Mouse (Mus musculus) bone marrow macrophage, adult 2 months (primary cell): ENCODE results near the gene Tjap1. TPM values are rescaled to one million over a fixed set of nuclear protein-coding genes. Genes with fewer than 3 reads are reported as not detected.

ENCODE experiments used
- H3K27ac ChIP-seq: 2 replicates; pipeline ENCODE4 v1.5.1; 2012; ENCODE audit warnings: low read depth, low read length; ENCODE audit not compliant: insufficient read depth
- H3K4me1 ChIP-seq: 2 replicates; pipeline ENCODE4 v1.6.1; 2012; ENCODE audit warnings: low read length; ENCODE audit not compliant: control insufficient read depth, insufficient read depth
- H3K4me3 ChIP-seq: 2 replicates; pipeline ENCODE4 v1.5.1; 2012; ENCODE audit warnings: mild to moderate bottlenecking, low read length, moderate library complexity; ENCODE audit not compliant: insufficient read depth
- CTCF ChIP-seq: IDR thresholded peaks from 2 replicates; pipeline ENCODE4 v1.5.1; 2012; ENCODE audit warnings: low read depth, mild to moderate bottlenecking, low read length, moderate library complexity
- POLR2A ChIP-seq: IDR thresholded peaks from 2 replicates; pipeline ENCODE4 v1.6.1; 2012; ENCODE audit warnings: mild to moderate bottlenecking, low read depth, low read length, borderline replicate concordance
- polyA plus RNA-seq: library from polyadenylated mRNA; stranded (reverse); fragments of >200 nt; gene quantifications from 2 replicates; pipeline ENCODE4 v1.2.4, GENCODE M21; 2012; ENCODE audit not compliant: missing spikeins, insufficient read depth, insufficient read length

Tjap1 gene
- polyA plus RNA-seq, 1 experiment = 18.1 TPM

DNA sequence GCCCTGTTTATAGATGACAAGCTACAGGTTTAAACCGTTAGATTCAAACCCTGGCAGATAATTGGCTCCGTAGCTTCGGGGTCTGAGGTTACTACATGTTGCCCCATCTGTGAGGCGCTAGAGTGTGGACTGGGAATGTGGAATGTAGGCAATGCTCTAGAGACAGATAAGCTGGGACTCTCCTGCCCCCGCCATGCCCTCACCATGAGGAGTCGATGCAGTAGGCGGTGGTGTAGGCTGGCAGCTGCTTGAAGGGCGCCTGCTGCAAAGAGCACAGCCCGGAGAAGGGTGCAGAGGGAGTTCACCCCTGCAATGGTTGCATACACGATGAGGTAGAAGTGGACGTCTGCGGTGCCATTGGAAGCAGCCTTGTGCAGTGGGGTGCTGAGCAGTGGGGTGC lies 27.0 kb upstream of the Tjap1 start:
- Histone ChIP-seq H3K4me1 (no peaks in the 10 kb centered on the region), H3K4me3 (no peak overlapping the region), H3K27ac (no peak overlapping the region)
- no peak for TF ChIP-seq CTCF
- TF ChIP-seq POLR2A = no peak

DNA sequence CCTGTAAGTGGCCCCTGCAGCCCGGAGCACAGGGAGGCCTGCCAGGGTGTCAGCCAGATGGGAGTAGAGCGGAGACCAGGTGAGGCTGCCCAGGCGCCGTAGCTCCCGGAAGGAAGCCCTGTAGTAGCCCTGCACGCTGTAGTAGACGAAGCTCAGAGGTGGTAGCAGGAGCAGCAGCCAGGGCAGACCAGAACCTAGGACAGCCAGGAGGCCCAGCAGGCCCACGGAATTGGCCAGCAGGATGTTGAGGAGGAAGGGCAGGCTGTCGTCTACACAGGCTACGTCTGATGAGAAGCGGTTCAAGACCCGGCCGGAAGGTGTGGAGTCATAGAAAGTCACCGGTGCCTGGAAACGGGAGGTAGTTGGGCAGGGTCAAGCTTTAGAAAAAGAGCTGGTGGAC lies 24.1 kb upstream of the Tjap1 start:
- Histone ChIP-seq H3K4me3 (no peak overlapping the region), H3K4me1 (no peaks in the 10 kb centered on the region), H3K27ac (no peak overlapping the region)
- no peak for TF ChIP-seq POLR2A
- TF ChIP-seq CTCF = no peak

DNA sequence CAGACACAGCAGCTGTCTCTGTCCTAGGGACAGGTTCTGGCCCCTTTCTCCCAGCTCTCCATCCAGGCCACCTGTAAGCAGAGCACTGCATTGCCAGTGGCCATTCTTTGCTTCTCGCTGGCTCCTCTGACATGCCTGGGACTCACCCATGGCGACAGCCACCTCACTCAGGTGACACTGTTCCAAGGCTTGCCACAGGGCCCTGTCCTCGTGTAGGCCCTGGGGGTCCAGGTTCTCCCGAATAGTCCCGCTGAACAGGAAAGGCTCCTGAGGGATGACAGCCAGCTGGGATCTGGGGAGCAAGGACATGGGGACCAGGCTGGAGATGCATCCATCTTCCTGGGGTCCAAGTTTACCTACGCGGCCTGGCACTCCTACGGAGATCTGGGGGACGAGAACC lies 21.4 kb upstream of the Tjap1 start:
- H3K27ac ChIP-seq = no peak overlapping the region
- H3K4me1 ChIP-seq = no peaks in the 10 kb centered on the region
- H3K4me3 ChIP-seq = no peak overlapping the region
- TF ChIP-seq POLR2A (no peak), CTCF (no peak)

DNA sequence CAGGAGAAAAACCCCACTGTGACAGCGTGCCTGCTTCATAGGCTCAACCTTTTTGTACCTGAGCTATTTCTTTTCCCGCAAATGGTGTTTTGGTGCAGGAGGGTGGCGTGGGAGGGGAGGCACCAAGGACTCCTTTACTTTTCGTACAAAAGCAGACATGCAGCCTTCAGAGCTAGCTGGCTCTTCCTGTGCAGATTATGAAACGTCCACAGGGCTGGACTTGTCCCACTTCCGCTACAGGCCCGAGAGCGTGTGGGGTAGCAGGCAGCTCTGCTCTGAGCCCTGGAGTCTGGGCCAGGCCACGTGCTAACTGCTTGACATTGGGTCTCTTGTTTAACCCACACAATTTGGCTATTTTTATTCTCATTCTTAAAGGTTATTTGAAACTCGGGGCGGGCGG lies 19.1 kb upstream of the Tjap1 start:
- no peak overlapping the region for H3K27ac ChIP-seq
- TF ChIP-seq POLR2A (no peak), CTCF (no peak)

DNA sequence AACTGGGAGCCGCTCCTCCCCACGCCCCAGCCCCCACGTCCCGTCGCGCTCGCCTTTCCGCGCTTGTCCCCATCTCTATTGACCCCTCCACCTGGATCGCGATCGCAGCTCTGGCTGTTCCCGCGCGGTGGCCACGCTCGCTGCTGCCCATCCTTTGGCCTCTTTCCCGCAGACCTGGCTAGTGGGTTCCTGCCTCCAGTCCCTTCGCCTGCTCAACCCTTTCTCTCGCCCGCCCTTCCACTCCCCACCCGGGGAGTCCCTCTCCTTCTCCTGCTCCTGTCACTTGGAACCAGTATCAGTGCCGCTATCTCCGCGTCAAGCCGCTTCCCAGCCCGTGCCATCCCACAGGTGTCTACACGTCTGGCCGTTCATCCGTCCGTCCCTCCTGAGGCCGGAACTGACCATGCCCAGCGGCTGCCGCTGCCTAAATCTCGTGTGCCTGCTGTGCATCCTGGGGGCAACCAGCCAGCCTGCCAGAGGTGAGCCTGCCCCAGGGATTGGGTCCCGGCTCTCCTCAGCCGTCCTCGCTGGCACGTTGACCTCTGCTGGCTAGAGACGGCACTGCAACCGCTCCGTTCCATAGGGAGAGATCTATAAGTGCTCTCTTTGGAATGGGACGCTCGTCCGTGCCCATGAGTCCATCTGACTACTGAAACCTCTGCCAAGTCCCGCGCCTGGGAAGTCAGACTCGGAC lies 15.5 kb upstream of the Tjap1 start:
- H3K4me3 ChIP-seq = peak overlapping the region; percentile 39
- peaks cover 4% of the 10 kb centered on the region for H3K4me1 ChIP-seq
- H3K27ac ChIP-seq = no peak overlapping the region
- TF ChIP-seq CTCF (peak; percentile 55), POLR2A (no peak)

More for the DNA sequence above, 19.1 kb upstream of the Tjap1 start:
- peaks cover 4% of the 10 kb centered on the region for H3K4me1 ChIP-seq
- no peak overlapping the region for H3K4me3 ChIP-seq

DNA sequence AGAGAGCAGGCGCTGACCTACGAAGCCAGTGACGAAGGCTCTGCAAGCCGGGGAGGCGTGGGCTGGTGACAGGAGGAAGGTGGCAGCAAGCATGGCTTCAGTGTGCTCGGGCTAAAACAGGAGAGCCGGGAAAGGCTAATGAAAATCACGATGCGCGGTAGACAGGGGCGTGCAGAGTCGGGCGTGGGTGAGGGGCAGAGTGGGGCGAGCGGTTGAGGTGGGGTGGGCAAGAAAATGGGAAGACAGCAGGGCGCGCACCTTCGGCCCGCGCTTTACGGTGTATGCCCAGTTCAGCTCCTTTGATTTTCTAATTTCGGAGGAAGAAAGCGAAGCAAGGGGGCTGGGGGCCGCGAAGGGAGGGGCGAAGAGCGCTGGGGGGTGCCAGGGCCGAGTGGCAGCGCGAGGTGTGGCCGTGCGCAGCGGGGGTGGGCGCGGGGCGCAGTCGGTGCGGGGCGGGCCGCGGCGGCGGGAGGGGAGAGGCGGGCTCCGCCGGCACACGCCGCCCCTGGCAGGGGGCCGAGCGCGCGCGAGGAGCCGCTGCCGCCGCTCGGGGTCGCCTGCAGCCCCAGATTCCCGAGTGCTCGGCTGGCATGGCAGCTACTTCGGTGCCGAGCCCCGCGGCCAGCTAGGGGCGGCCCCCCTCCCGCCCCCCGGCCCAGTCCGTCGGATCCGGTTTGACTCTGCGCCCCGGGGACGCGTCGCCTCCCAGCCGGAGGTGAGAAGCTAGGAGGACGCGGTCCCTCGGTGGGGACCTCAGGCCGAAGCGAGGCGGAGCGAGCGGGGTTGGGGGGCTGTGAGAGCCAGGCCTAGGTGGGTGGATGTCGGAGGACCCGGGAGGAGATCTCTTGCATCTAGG lies 14.8 kb upstream of the Tjap1 start, which contains the start of gene Dlk2:
TSS of gene Dlk2 (plus strand) at position 58 of the 856 bp plus-strand sequence.
- H3K4me1 ChIP-seq = peaks cover 4% of the 10 kb centered on the region
- no peak within 1 kb of the TSS for H3K27ac ChIP-seq
- TF ChIP-seq POLR2A (no peak), CTCF (no peak)
- H3K4me3 ChIP-seq = peak within 1 kb of the TSS; percentile 39

DNA sequence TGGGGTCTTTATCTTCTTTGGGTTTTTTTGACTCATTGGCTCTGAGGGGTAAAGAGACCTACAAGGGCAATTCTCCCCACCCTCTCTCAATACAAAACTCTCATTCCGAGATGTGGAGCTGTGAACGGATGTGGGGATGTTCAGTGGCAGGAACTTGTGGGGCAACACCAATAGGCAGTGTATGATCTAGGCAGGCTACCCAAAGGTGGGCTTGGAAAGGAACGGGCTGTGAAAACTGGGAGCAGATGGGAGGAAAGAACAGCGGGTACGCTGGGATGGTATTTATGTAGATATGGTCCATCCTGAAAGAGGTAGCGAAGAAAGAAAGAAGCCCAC lies 14.2 kb upstream of the Tjap1 start:
- Histone ChIP-seq H3K4me1 (peaks cover 4% of the 10 kb centered on the region), H3K27ac (no peak overlapping the region), H3K4me3 (peak overlapping the region; percentile 39)
- TF ChIP-seq CTCF (no peak), POLR2A (no peak)

DNA sequence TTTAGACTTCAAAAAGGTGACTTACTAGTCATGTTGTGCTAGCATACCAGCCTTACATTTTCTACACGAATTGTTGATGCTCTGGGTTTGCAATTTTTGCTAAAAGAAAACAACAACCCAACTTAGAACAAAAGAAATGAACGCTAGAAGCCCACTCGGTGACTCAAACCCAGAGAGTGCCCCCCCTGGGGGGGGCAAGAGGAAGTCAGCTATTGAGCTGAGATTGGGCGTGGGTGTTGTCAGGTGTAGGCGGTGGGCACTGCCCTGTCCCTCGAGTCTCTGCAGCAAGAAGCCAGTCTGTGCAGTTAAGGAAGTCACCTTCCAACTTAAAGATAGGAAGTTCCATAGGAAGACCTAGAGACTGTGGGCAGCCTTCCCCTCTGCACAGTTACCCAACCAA lies 13.8 kb upstream of the Tjap1 start:
- no peak overlapping the region for H3K27ac ChIP-seq
- TF ChIP-seq CTCF (no peak), POLR2A (no peak)
- peaks cover 4% of the 10 kb centered on the region for H3K4me1 ChIP-seq
- H3K4me3 ChIP-seq = no peak overlapping the region

DNA sequence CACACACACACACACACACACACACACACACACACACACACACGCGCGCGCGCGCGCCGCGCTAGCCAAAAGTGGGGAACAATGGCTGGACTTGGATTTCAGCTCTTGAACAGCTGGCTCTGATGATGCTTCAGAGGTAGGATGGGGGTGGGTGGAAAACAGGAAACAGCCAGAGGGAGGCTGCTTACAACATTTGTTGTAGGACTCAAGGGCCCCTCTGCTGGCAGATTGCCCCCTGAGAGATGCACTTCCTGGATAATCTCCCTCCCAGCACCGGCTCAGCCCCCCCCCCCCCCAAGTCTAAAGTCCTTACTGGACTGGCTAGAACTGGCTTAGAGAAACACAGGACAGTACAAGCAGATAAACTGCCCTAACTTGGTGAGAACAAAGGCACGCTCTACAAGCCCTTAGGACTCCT lies 4.9 kb upstream of the Tjap1 start:
- no peak overlapping the region for H3K4me3 ChIP-seq
- peaks cover 6% of the 10 kb centered on the region for H3K4me1 ChIP-seq
- TF ChIP-seq POLR2A (no peak), CTCF (no peak)
- no peak overlapping the region for H3K27ac ChIP-seq

DNA sequence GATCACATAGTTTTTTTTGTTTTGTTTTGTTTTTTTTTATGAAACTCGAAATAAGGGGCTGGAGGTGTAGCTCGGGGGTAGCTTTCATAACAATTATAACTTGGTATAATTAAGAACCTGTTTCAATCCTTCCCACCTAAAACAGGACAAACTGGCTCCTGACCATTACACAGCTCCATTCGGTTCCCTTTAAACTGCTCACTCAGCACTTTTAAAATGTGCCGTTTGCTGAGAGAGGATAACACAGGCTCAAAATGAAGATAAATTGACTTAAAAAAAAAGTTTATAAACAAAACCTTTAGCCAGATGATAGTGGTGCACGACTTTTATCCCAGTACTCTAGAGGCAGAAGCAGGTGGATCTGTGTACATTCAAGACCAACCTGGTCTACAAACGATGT lies 2.6 kb upstream of the Tjap1 start:
- H3K4me1 ChIP-seq = peaks cover 12% of the 10 kb centered on the region
- H3K27ac ChIP-seq = no peak overlapping the region
- no peak overlapping the region for H3K4me3 ChIP-seq
- TF ChIP-seq CTCF (no peak), POLR2A (no peak)
